Mouse (Mus musculus) testis, postnatal 14 days (tissue): Measurements from ENCODE around the gene Gpkow.

Source experiments
- DNase-seq: peaks from one replicate; pipeline ENCODE4 v3.0.0; 2021; ENCODE audit warnings: low spot score

Gpkow gene

GRCm38 (mm10) chrX:7696954-7697381 lies at the start of gene Gpkow:
TSS of gene Gpkow (plus strand) at chrX:7697131.
- DNase-seq, result peak; percentile 89

GRCm38 (mm10) chrX:7648671-7649304 lies 48.1 kb upstream of the Gpkow start:
- peak; percentile 87 for DNase-seq

- DNase-seq, result no peak
These were observed 39.7 kb upstream of the Gpkow start, which contains the start of gene Prickle3 for GRCm38 (mm10) chrX:7657221-7657639. TSS of gene Prickle3 (plus strand) at chrX:7657260.

- DNase-seq, result peak; percentile 35
These were observed 38.7 kb upstream of the Gpkow start for GRCm38 (mm10) chrX:7658031-7658784.

- no peak for DNase-seq
These were observed 37.9 kb upstream of the Gpkow start for GRCm38 (mm10) chrX:7658785-7659589.

- no peak for DNase-seq
These were observed 35.8 kb upstream of the Gpkow start for GRCm38 (mm10) chrX:7661086-7661485.

GRCm38 (mm10) chrX:7662936-7663335 lies 34.0 kb upstream of the Gpkow start:
- DNase-seq, result no peak

GRCm38 (mm10) chrX:7664791-7665190 lies 32.1 kb upstream of the Gpkow start:
- no peak for DNase-seq

GRCm38 (mm10) chrX:7665739-7666502 lies 31.0 kb upstream of the Gpkow start:
- no peak for DNase-seq

- DNase-seq, result peak; percentile 47
These were observed 26.5 kb upstream of the Gpkow start for GRCm38 (mm10) chrX:7670390-7670881.

GRCm38 (mm10) chrX:7670921-7671623 lies 25.9 kb upstream of the Gpkow start, which contains the start of gene Plp2:
TSS of gene Plp2 (minus strand) at chrX:7671390.
- no peak for DNase-seq

GRCm38 (mm10) chrX:7672739-7673138 lies 24.2 kb upstream of the Gpkow start:
- DNase-seq, result no peak

GRCm38 (mm10) chrX:7673578-7674281 lies 23.2 kb upstream of the Gpkow start:
- no peak for DNase-seq

- DNase-seq, result no peak
These were observed 22.5 kb upstream of the Gpkow start for GRCm38 (mm10) chrX:7674284-7675000.

- DNase-seq, result no peak
These were observed 21.9 kb upstream of the Gpkow start for GRCm38 (mm10) chrX:7675001-7675380.

- DNase-seq, result no peak
These were observed 17.9 kb upstream of the Gpkow start for GRCm38 (mm10) chrX:7678986-7679385.

GRCm38 (mm10) chrX:7679405-7680056 lies 17.4 kb upstream of the Gpkow start:
- peak; percentile 85 for DNase-seq

- no peak for DNase-seq
These were observed 16.9 kb upstream of the Gpkow start for GRCm38 (mm10) chrX:7680057-7680412.

GRCm38 (mm10) chrX:7680864-7681263 lies 16.1 kb upstream of the Gpkow start, which contains the start of gene Magix:
TSS of gene Magix (minus strand) at chrX:7681251.
- DNase-seq, result no peak
